Mouse (Mus musculus): ENCODE measurements around the gene Arrdc4. TPM values are rescaled to one million over a fixed set of nuclear protein-coding genes. Genes with fewer than 3 reads are reported as not detected.

Arrdc4 gene
- total and polyA plus RNA-seq, 3 experiments, result not detected

DNA sequence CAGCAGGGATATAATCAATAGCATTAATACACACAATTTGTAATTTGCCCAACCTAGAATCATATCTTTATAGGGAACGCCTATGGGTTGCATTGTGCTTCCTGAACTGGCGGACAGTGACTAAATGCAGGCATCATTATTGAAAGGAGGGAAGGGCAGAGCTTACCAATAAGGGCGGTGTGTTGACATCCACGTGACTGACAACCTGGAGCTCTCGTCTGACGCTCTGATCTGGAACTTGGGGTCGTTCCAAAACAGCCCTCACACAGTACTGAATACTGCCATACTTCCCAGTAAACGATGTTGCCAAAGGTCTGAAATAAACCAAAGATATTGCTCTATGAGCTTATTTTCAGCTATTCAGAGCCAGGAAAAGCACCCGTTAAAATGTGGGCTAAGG is 4.4 kb downstream of the Arrdc4 start:
- Histone ChIP-seq H3K4me1 (ENCODE audit: control insufficient read depth in 1 of 2, insufficient read depth in 2 of 2, low read length in 2 of 2) (no peaks in the 10 kb centered on the region), H3K27me3 (ENCODE audit: control insufficient read depth in 1 of 2, insufficient read depth in 2 of 2, low read length in 2 of 2) (no peaks in the 10 kb centered on the region), H3K27ac (ENCODE audit: control insufficient read depth, low read depth, low read length) (no peak overlapping the region), H3K79me2 (ENCODE audit: control insufficient read depth, insufficient read depth, low read length, poor library complexity) (no peaks in the 10 kb centered on the region), H3K9ac (ENCODE audit: control insufficient read depth, low read depth, low read length, poor library complexity, severe bottlenecking) (no peak overlapping the region), H3K4me3 (ENCODE audit: control insufficient read depth in 1 of 2, insufficient read depth in 1 of 2, low read depth in 2 of 2, low read length in 2 of 2) (no peak overlapping the region), H3K9me3 (replicated peaks; ENCODE audit: insufficient read depth, low read length) (no peaks in the 10 kb centered on the region), H3K36me3 (ENCODE audit: control insufficient read depth in 1 of 2, insufficient read depth in 2 of 2, low read length in 2 of 2) (no peaks in the 10 kb centered on the region)
- no peak for DNase-seq (ENCODE audit: low read depth, low spot score)
- TF ChIP-seq CHD1 (IDR thresholded peaks at IDR 0.05; ENCODE audit: low read depth, low read length), result no peak
- TF ChIP-seq POLR2AphosphoS2 (IDR thresholded peaks at IDR 0.05; ENCODE audit: low read length), result no peak
- no peak for TF ChIP-seq USF2 (IDR thresholded peaks at IDR 0.05; ENCODE audit: borderline replicate concordance in 1 of 2, insufficient read depth in 1 of 2, low read depth in 1 of 2, low read length in 2 of 2)
- no peak for TF ChIP-seq NRF1 (IDR thresholded peaks at IDR 0.05; ENCODE audit: insufficient read depth, low read depth, low read length, poor library complexity, severe bottlenecking)
- no peak for TF ChIP-seq ZMIZ1 (IDR thresholded peaks at IDR 0.05; ENCODE audit: low read depth, low read length)
- no peak for TF ChIP-seq ZKSCAN1 (IDR thresholded peaks at IDR 0.05; ENCODE audit: low read depth, low read length)
- TF ChIP-seq ZNF384 (IDR thresholded peaks at IDR 0.05; ENCODE audit: low read depth, low read length), result no peak
- TF ChIP-seq RCOR1 (IDR thresholded peaks at IDR 0.05; ENCODE audit: low read depth, low read length), result no peak
- TF ChIP-seq USF1 (IDR thresholded peaks at IDR 0.05; ENCODE audit: low read depth, low read length), result no peak
- no peak for TF ChIP-seq HCFC1 (IDR thresholded peaks at IDR 0.05; ENCODE audit: low read depth, low read length)
- TF ChIP-seq POLR2AphosphoS5 (IDR thresholded peaks at IDR 0.05; ENCODE audit: borderline replicate concordance, low read depth, low read length), result no peak
- TF ChIP-seq TAL1 (IDR thresholded peaks at IDR 0.05; ENCODE audit: low read length), result no peak
- no peak for TF ChIP-seq MYC (IDR thresholded peaks at IDR 0.05; ENCODE audit: low read depth, low read length)
- TF ChIP-seq BHLHE40 (IDR thresholded peaks at IDR 0.05; ENCODE audit: borderline replicate concordance, low read depth, low read length), result no peak
- no peak for TF ChIP-seq UBTF (IDR thresholded peaks at IDR 0.05; ENCODE audit: borderline replicate concordance, insufficient read depth, low read depth, low read length)
- TF ChIP-seq ZC3H11A (IDR thresholded peaks at IDR 0.05; ENCODE audit: low read depth, low read length), result no peak
- TF ChIP-seq SMC3 (IDR thresholded peaks at IDR 0.05; ENCODE audit: low read depth, low read length), result no peak

- TF ChIP-seq NRF1 (IDR thresholded peaks at IDR 0.05; ENCODE audit: insufficient read depth, low read depth, low read length, poor library complexity, severe bottlenecking) (no peak), MAX (IDR thresholded peaks at IDR 0.05; ENCODE audit: low read length) (no peak), GATA1 (IDR thresholded peaks at IDR 0.05; ENCODE audit: low read depth, low read length) (no peak), ZNF384 (IDR thresholded peaks at IDR 0.05; ENCODE audit: low read depth, low read length) (no peak), CHD2 (IDR thresholded peaks at IDR 0.05; ENCODE audit: low read length) (no peak), USF1 (IDR thresholded peaks at IDR 0.05; ENCODE audit: low read depth, low read length) (no peak), ELF1 (IDR thresholded peaks at IDR 0.05; ENCODE audit: low read depth, low read length) (no peak)
- H3K9me3 ChIP-seq (replicated peaks; ENCODE audit: insufficient read depth, low read length), result no peaks in the 10 kb centered on the region
These were observed 4.8 kb downstream of the Arrdc4 start for GRCm38 (mm10) chr7:68744206-68744605.

More at GRCm38 (mm10) chr7:68744206-68744605, 4.8 kb downstream of the Arrdc4 start:
- no peak for DNase-seq (ENCODE audit: low read depth, low spot score)
- no peaks in the 10 kb centered on the region for H3K4me1 ChIP-seq (ENCODE audit: control insufficient read depth in 1 of 2, insufficient read depth in 2 of 2, low read length in 2 of 2)
- H3K79me2 ChIP-seq (ENCODE audit: control insufficient read depth, insufficient read depth, low read length, poor library complexity), result no peaks in the 10 kb centered on the region
- H3K4me3 ChIP-seq (ENCODE audit: control insufficient read depth in 1 of 2, insufficient read depth in 1 of 2, low read depth in 2 of 2, low read length in 2 of 2), result no peak overlapping the region
- no peaks in the 10 kb centered on the region for H3K27me3 ChIP-seq (ENCODE audit: control insufficient read depth in 1 of 2, insufficient read depth in 2 of 2, low read length in 2 of 2)
- H3K9ac ChIP-seq (ENCODE audit: control insufficient read depth, low read depth, low read length, poor library complexity, severe bottlenecking), result no peak overlapping the region
- no peak overlapping the region for H3K27ac ChIP-seq (ENCODE audit: control insufficient read depth, low read depth, low read length)
- H3K36me3 ChIP-seq (ENCODE audit: control insufficient read depth in 1 of 2, insufficient read depth in 2 of 2, low read length in 2 of 2), result no peaks in the 10 kb centered on the region
